Mouse (Mus musculus): Measurements from ENCODE around the gene Zfp719.

Gene Zfp719

DNA sequence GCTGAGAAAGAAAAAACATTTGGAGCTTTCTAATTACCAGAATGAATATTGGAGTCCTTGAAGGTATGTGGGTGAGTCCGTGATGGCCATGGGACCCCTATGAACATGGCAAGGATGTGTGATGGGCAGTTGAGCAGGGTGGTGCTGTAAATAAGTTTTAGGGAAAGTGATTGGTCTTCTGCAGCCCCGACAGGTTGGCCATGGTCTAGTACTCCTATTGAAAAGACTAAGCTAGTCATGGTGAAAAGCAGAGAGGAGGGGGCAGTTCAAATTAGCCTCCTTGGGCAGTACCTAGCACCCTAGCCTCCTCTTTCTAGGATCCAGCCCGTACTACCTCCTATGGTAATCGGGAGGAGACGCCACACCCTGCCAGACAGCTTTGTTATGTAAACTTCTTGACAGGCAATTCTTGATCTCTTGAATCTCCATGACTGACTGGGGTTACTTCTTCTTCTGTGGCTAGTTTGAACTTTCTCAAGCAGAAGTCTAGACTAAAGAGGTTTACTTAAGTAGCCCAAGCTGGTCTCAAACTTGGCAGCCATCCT lies 28.4 kb downstream of the Zfp719 start:
- DNase-seq, result no peak

DNA sequence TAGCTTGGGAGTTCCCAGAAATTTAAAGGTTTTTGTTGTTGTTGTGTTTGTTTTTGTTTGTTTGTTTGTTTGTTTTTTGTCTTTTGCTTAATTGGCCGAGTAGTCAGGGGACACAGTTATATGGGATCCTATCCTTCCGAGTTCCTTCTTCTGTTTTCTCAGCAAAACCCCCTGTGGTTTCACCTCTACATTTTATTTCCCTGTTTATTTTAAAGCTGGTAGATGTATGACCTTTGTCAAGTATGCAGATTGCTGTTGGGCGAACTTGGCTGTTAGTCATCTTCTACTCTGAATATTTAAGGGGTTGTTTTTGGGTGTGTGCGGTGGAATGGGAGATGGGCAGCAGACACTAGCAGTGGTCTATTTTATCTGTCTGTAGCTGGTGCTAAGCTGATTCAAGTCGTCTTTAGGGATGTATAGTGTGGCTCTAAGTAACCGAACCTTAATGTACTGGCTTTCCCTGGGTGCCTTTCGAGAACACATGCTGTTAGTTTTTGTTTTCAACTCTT lies 29.0 kb downstream of the Zfp719 start:
- DNase-seq, result no peak

DNA sequence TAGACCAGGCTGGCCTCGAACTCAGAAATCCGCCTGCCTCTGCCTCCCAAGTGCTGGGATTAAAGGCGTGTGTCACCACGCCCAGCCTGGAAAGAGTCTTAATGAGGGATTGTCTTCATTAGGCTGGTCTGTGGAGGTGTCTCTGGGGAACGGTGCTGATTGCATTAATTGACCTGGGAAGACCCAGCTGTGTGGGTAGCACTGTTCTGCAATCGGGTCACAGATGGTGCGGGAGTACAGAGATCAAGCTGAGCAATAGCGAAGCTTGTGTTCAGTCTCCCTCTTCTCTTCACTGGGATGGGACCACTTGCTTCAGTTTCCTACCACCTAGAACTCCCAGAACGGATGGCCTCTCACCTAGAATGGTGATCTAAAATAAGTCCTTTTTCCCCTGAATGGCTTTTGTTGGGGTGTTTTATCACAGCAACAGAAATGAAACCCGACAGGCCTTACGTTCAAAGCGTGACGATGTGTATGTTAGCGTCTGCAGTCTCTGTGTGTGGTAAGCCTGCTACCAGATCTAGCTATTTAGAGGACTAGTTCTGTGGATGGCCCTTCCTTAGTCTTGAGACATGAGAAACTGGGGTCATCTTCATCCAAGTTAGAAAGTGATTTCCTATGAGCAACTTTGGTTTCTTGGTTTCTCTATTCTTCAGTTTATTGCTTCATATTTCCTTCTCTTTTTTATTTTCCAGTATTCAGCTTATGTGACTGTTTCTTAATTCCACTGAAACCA lies 34.6 kb downstream of the Zfp719 start:
- no peak for DNase-seq

DNA sequence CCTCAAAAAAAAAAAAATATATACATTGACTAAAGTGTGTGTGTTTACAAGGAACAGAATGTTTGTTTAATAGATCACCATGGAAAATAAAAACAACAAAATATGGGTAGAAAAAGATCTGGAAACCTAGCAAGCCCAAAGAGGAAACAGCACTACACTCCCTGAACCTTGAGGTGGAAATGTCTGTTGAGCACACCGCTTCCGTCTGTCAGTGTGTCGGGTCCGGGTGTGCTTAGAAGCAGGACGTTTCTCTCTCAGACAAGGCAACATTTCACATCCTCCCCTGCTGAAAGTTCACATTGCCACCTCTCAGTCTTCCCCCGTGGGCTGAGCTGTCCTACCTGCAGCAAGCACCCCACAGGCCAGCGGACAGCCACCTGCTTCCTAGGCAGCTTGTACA lies 43.5 kb downstream of the Zfp719 start:
- DNase-seq, result no peak

DNA sequence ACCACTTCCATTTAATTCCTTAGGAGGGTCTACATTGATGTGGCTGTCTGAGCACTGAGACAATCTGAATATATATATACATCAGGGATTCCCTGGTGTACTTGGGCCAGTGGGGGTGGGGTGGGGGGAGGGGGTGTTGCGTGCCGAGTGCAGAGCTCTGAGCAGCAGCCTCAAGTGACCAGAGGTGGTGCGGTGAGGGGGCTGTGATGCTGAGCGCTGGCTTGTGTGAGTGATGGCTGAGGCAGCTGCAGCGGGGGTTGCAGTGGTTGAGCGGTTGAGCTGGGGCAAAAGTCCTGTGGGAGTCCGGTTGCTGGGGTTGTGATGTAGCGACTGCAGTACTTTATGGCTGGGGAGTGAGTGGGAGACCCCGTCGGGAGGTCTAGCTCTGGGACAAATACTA lies 44.4 kb downstream of the Zfp719 start:
- no peak for DNase-seq

DNA sequence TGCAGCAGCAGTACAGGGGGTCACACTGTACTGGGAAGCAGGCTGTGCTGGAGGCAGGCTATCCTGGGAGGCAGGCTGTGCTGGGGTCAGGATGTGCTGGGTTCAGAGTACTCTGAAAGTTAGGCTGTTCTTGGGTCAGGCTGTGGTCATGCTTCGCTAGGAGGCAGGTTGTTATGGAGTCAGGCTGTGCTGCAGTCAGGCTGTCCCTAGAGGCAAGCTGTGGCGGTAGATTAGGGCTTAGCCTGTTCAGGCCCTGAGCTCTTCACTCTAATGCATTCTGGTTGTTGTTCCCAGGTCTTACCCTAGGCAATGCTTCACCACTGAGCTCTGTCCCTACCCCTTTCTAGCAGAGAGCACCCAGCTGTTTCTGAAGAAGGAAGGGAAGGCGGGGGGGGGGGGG lies 45.7 kb downstream of the Zfp719 start:
- no peak for DNase-seq

DNA sequence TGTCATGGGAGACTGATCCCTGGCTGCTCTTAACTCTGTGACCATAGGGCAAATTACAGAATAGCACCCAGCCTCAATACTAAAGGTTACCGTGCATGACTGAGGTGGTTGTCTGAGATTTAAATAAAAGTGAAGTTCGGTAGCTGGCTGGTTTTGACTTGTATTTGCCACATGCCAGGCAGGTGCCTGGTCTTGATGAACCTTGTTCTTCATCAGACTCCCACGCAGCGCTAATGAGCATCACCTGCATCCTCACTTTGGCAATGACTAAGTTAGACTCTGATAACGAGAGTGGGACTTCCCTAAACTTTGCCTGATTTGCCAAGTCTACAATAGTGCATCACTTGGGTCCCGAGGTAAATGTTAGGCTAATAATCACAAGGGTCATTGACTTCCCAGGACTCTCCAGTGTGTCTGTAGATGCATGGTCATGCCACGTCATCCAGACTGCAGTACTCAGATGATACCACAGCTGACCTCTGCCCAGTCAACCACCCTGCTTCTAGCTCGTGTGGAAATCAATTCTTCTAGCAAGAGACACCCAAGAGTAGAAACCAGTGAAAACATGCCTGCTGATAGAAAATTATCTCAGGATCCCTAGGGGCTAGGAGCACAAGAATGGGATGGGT lies 46.5 kb downstream of the Zfp719 start:
- no peak for DNase-seq

DNA sequence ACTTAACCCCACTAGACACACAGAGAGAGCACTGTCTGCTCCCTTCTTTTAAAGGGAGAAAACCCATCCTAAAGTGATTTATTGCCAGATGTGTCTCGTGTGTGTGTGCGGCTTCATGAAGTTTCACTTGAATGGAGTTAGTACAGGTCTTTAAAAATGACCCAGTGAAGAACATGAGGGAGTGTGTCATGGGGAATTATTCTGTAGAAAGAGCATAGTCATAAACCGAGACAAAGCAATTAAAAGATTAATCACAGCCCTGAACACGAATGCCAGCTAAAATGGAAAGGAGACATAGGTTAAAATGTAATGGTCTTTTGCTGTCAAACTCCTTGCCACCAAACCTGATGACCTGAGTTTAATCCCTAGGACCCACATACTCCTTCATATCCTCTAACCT lies 54.5 kb downstream of the Zfp719 start:
- no peak for DNase-seq

DNA sequence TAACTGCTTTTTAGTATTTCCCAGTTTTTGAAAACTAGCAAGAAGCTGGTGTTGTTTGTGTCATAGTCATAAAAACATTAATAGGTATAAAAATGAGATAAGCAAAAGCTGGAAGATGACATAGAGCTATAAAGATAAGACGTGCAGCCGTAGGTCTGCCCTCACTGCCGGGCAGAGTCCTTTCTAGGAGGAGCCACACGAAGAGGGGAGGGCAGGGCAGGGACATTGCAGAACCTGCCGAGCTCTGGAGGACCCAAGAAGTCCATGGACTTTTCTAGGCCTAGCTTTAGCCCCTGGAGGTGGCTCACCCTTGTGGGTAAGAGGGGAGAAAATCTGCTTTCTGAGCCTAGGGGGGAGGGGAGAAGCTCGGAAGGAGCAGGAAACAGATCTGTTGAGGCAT lies 55.1 kb downstream of the Zfp719 start, which contains the start of gene Ceacam18:
Gene Ceacam18 (plus strand): TSS at position 208 of the 400 bp plus-strand sequence.
- DNase-seq, result no peak

DNA sequence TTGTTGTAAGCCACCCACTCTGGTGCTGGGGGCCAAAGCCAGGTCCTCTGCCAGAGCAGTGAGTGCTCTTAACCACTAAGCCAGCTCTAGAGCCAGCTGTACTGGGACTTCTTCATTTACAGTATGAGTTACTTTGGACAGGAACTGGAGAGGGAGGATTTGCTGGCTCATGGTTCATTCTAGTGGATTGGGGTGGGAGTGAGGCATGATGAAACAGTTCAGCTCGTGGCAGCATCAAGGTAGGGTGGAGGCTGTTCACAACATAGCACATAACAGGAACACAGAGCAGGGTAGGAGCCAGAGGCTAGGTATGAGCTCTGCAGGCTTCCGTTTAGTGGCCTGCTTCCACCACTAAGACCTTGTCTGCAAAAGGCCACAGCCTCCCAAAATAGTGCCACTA lies 56.8 kb downstream of the Zfp719 start:
- no peak for DNase-seq

DNA sequence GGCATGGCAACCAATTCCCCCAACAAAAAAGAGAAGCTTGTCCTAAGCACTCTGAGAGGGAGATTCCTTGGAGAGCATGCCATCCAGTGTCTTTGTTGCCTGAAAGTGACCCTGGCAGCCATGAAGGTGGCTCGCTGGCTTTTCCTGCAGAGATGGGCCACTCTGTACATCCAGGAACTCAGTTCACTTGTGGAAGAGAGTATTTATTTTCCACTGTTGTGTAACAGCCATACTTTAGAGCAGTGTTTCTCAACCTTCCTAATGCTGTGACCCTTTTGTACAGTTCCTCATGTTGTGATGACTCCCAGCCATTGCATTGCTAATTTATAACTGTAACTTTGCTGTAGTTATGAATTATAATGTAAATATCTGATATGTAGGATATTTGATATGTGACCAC lies 57.7 kb downstream of the Zfp719 start:
- DNase-seq, result no peak

DNA sequence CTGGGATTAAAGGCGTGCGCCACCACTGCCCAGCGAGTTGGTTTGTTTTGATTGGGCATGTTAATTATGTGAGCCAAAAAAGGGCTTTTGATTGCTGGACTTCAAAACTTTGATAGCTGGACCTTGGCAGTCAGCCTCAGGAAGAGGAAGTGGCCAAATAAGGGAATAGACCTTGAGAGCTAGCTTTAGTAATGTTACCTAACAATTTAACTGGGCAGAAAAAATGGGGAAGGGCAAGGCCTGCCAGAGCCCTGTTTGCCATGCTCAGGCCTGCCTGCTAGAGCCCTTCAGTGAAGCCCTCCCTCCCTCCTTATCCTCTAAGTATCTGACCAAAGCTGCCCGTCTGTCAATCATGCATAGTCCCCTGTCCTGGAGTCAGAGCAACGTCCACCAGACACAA lies 63.2 kb downstream of the Zfp719 start:
- no peak for DNase-seq
